Mouse (Mus musculus) spleen, adult 2 months (tissue): ENCODE results near the gene Wdr89.

Experiments used
- CTCF ChIP-seq: fragments of 200-500 bp; IDR thresholded peaks from 2 replicates; pipeline ENCODE4 v1.5.1; 2011; ENCODE audit warnings: mild to moderate bottlenecking, inconsistent platforms; ENCODE audit not compliant: insufficient read depth, insufficient read length, insufficient replicate concordance; ENCODE audit errors: extremely low read depth
- POLR2A ChIP-seq: fragments of 200-500 bp; IDR thresholded peaks from 2 replicates; pipeline ENCODE4 v1.6.1; 2011; ENCODE audit warnings: low read depth, low read length, inconsistent platforms

DNA sequence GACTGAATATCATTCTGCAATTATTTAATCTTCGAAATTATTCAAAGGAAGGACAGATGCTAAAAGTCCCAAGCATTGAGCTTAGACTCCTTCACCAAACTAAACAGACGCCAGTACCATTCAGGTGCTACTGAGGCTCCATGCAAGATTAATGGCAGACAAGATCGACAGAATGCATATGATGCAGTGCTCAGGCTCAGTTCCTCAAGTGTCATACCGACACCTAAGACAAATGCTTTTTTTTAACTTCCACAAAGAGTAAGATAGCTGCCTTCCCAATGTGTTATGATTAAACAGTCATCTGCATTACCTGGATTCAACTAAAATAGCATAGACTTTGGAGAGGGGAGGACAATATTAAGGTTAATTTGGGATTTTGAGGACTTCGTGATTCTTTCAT, 74.9 kb downstream of the Wdr89 start:
- TF ChIP-seq CTCF = no peak
- no peak for TF ChIP-seq POLR2A
